Comparison of ENCODE assay signal across 9 mouse cellular contexts in the genomic region with DNA sequence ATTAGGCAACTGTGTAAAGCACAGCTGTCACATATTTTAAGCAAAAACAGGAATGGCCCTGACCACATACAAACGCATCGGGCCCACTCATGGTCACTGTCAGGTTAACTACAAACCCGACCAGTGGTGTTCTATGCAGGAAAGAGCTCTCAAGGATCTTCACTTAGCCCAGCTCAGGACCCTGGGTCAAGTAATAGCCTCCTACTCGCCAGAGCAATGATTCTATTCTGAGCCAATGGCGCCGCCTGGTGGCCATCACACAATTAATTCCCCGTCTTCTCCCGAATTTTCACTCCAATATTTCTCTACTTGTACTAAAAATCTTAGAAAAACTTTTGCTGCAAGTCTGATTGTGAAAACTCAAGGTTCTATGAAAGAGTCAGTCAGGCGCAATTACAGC. TPM values are rescaled to one million over a fixed set of nuclear protein-coding genes. Genes with fewer than 3 reads are reported as not detected.
DNase-seq lines count a peak whose midpoint lies in the region; ATAC-seq lines count a peak whose summit lies in the region.
"Had no signal": no experiment of that assay in that cellular context is flagged by ENCODE, and none has a peak within 500 bp of the region (broad histone marks: within the 10 kb centered on the region; RNA-seq: fewer than 3 reads in every experiment).

No protein-coding gene starts in this region.

- H3K4me3 ChIP-seq in limb, embryonic 10.5 days = no peak overlapping the region

- no peaks in the 10 kb centered on the region for H3K27me3 ChIP-seq in limb, embryonic 10.5 days (ENCODE audit: low read depth, poor library complexity, severe bottlenecking)

- H3K9me3 ChIP-seq in limb, embryonic 10.5 days (replicated peaks) = no peaks in the 10 kb centered on the region

- peak; percentile 56 to 60 for DNase-seq in left cerebral cortex, postnatal 14 days (ENCODE audit: low spot score in 2 of 2)
- no peak for DNase-seq in left cerebral cortex, adult 9 months (ENCODE audit: low spot score in 2 of 2)
- DNase-seq in NIH3T3 (ENCODE audit: low read depth) = peak; percentile 97
- DNase-seq in cerebellum, adult 18-20 months = peak; percentile 63 to 81
- peak; percentile 30 to 48 for DNase-seq in gastrocnemius, postnatal 36 days
- peak; percentile 90 for DNase-seq in limb, embryonic 10.5 days (ENCODE audit: low spot score)
- DNase-seq in ovary, postnatal 10 days (ENCODE audit: low spot score) = peak; percentile 42

- intact Hi-C loops in left cerebral cortex, postnatal 14 days (cut with DNase I) = loop anchor here (5.0 kb wide), 2 partner anchors 270 to 310 kb away; no protein-coding TSS in a partner anchor
- intact Hi-C loops in gastrocnemius, postnatal 36 days (cut with DNase I) = loop anchor here (5.0 kb wide), 1 partner anchor 310 kb away; no protein-coding TSS in a partner anchor

- ATAC-seq in monocyte, adult 5-6 weeks (replicated peaks; ENCODE audit: insufficient number of reproducible peaks, low FRiP score, low TSS enrichment, poor library complexity, severe bottlenecking) = no peak

- no peaks in the 10 kb centered on the region for H3K36me3 ChIP-seq in limb, embryonic 10.5 days

- no peak overlapping the region for H3K27ac ChIP-seq in limb, embryonic 10.5 days
- H3K27ac ChIP-seq: macrophage had no signal

- peaks cover 7% of the 10 kb centered on the region for H3K4me1 ChIP-seq in limb, embryonic 10.5 days

- WGBS in limb, embryonic 10.5 days = 23% methylated on average over 9 of the region's 9 CpGs

RNA-seq across cellular contexts. Expression of gene Scg5, which starts 21.3 kb away (rescaled TPM):
- 100 to 1,000 TPM; 455 to 491 TPM for total RNA-seq in left cerebral cortex, postnatal 14 days (2021)
- total RNA-seq in gastrocnemius, postnatal 36 days (2021) = not detected
- polyA plus RNA-seq in limb, embryonic 10.5 days (2016; fragmentation: Nextera tagmentation; extraction: Ambion mirVana) = 0.61 and 0.85 TPM in 2 replicates
- total RNA-seq in monocyte, adult 5-6 weeks (2017) = 3.2 TPM in 1 of 3 replicates, not detected in the others
- polyA plus RNA-seq: macrophage had no signal

RNA-seq across cellular contexts. Expression of gene Arhgap11a, which starts 40.8 kb away (rescaled TPM):
- 1 to 10 TPM; 2.6 to 3.1 TPM for total RNA-seq in left cerebral cortex, postnatal 14 days (2021)
- total RNA-seq in gastrocnemius, postnatal 36 days (2021) = 1 to 10 TPM; 1.2 TPM
- polyA plus RNA-seq in limb, embryonic 10.5 days (2016; fragmentation: Nextera tagmentation; extraction: Ambion mirVana) = 34.8 and 40.7 TPM in 2 replicates
- 15.0 to 18.9 TPM (median 18.4 TPM) in 3 replicates for total RNA-seq in monocyte, adult 5-6 weeks (2017)

RNA-seq across cellular contexts. Expression of gene Grem1, which starts 49.2 kb away (rescaled TPM):
- total RNA-seq in left cerebral cortex, postnatal 14 days (2021) = 1 to 10 TPM in 1 of 2 experiments, under 1 TPM in 1; 0.97 to 1.3 TPM
- not detected for total RNA-seq in gastrocnemius, postnatal 36 days (2021)
- polyA plus RNA-seq in limb, embryonic 10.5 days (2016; fragmentation: Nextera tagmentation; extraction: Ambion mirVana) = 7.2 and 10.2 TPM in 2 replicates
- total RNA-seq in monocyte, adult 5-6 weeks (2017) = not detected in 3 replicates

Comparison
In these comparisons a context has a peak if more than half of its experiments do, and no peak if none do; other contexts are left out.
1. DNase-seq: peak in left cerebral cortex, postnatal 14 days (2 of 2), NIH3T3 (single experiment), cerebellum, adult 18-20 months (2 of 2), gastrocnemius, postnatal 36 days (2 of 2), limb, embryonic 10.5 days (single experiment) and ovary, postnatal 10 days (single experiment); none in left cerebral cortex, adult 9 months (0 of 2).
2. RNA of gene Scg5, which starts 21.3 kb away (total RNA-seq): 455 to 491 TPM in left cerebral cortex, postnatal 14 days; 3.2 TPM in monocyte, adult 5-6 weeks and not detected in gastrocnemius, postnatal 36 days; every median in the first group is over 100 times any median in the second.